Mouse (Mus musculus): ENCODE results near the gene Atl1. TPM values are rescaled to one million over a fixed set of nuclear protein-coding genes. Genes with fewer than 3 reads are reported as not detected.
A peak's percentile ranks its signal among the peaks of the same experiment; 100 is the strongest.

Atl1 gene
- total RNA-seq, 2 experiments from 2014 or later = 13.7 to 14.3 TPM

DNA sequence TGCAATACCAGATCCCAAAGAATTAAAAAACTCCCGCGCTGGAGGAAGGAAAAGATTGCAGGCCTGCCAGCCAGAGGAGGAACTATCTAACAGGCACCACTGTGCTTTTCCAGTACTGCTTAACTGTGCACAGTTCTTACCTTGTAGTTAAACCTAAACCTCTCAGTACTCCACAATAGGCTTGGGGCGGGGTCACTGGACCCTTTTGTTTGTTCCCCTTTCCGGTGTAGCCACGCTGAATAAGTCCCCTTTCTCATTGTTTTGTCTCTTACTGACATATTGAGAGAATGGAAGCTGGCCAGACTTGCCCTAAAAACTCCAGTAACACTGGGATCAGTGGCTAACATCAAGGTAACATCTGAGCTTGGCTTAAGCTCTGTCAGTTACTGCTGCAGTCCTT is 45.3 kb downstream of the Atl1 start:
- DNase-seq (ENCODE audit: low spot score in 2 of 2) = no peak

- DNase-seq (ENCODE audit: low spot score in 2 of 2) = no peak
These were observed 46.9 kb downstream of the Atl1 start for GRCm38 (mm10) chr12:69939291-69939690.

GRCm38 (mm10) chr12:69941655-69942329 is 49.4 kb downstream of the Atl1 start:
- DNase-seq (ENCODE audit: low spot score in 2 of 2) = no peak

DNA sequence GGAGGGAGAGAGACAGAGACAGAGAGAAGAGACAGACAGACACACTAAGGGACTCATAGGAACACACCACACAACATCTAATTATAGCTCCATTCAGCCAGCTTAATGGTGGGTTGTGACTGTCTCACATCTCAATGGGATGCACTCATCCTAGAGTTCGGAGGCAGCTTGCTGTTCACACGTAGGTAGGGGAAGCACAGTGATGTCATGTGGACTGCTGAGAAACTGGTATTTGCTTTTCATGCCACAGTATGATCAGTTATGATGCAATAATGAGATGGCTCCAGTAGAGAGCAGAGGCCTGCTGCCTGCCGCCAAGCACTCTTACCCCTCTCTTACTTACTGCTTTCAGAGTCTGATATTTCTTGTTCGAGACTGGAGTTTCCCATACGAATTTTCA is 53.4 kb downstream of the Atl1 start:
- no peak for DNase-seq (ENCODE audit: low spot score in 2 of 2)

DNA sequence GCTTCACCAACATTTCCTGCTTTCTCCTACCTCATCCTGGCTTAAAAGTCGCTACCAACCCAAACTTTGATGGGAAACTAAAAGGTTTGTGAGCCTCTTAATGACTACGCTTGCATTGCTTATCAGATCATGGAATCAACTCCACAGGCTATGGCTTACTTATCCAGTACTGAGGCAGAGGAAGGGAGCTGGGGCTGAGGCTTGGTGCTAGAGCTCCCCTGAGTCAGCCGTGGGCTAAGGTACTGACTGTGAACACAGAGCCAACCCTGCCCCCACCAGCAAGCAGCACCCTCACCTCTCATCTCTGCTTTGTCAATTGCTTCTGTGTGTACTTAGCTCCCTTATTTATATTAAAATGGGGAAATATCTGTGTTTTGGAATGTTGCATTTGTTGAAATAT is 55.1 kb downstream of the Atl1 start:
- DNase-seq (ENCODE audit: low spot score in 2 of 2) = no peak

GRCm38 (mm10) chr12:69957378-69957777 is 65.0 kb downstream of the Atl1 start:
- DNase-seq (ENCODE audit: low spot score in 2 of 2) = no peak

DNA sequence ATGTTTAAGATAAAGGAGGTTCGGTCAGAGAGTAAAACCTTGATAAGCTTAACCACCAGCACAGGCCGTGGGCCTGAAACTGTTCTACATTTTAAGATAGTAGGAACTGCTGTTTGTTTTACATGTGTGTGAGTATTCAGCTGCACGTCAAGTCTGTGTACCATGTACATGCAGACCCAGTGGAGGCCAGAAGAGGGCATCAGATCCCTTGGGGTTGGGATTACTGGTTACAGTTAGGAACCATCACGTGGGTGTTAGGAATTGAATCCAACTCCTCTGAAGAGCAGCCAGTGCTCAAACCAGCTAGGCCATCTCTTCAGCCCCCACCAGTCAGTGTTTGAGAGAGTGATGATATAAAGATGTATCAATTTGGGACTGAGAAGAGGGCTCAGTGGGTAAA is 70.1 kb downstream of the Atl1 start:
- DNase-seq (ENCODE audit: low spot score in 2 of 2) = peak in 1 of 2 experiments; percentile 28

- no peak for DNase-seq (ENCODE audit: low spot score in 2 of 2)
These were observed 70.7 kb downstream of the Atl1 start for GRCm38 (mm10) chr12:69963141-69963540.

DNA sequence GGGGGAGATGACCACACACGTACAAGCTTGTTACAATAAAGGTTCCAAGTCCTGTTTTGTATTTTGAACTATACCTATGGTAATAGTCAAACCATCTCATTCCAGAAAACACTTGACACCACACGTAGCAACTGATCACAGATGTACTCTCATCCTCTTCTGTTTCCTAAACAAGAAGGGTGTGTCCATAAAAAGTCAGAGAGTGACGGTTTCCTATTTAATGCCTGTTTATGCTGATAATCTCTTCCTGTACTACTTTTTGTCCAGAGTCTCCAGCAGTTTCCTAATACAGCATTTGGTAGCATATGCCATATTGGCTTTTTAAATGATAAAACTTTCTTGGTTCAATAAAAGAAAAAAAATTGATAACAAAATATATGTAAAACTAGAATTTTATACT is 73.2 kb downstream of the Atl1 start:
- no peak for DNase-seq (ENCODE audit: low spot score in 2 of 2)

GRCm38 (mm10) chr12:69966071-69966470 is 73.7 kb downstream of the Atl1 start:
- DNase-seq (ENCODE audit: low spot score in 2 of 2) = no peak

- no peak for DNase-seq (ENCODE audit: low spot score in 2 of 2)
These were observed 74.7 kb downstream of the Atl1 start for GRCm38 (mm10) chr12:69967112-69967511.

- DNase-seq (ENCODE audit: low spot score in 2 of 2) = no peak
These were observed 75.7 kb downstream of the Atl1 start for GRCm38 (mm10) chr12:69968154-69968553.

GRCm38 (mm10) chr12:69973666-69974065 is 81.3 kb downstream of the Atl1 start:
- no peak for DNase-seq (ENCODE audit: low spot score in 2 of 2)

GRCm38 (mm10) chr12:69976688-69977087 is 84.3 kb downstream of the Atl1 start:
- DNase-seq (ENCODE audit: low spot score in 2 of 2) = no peak

DNA sequence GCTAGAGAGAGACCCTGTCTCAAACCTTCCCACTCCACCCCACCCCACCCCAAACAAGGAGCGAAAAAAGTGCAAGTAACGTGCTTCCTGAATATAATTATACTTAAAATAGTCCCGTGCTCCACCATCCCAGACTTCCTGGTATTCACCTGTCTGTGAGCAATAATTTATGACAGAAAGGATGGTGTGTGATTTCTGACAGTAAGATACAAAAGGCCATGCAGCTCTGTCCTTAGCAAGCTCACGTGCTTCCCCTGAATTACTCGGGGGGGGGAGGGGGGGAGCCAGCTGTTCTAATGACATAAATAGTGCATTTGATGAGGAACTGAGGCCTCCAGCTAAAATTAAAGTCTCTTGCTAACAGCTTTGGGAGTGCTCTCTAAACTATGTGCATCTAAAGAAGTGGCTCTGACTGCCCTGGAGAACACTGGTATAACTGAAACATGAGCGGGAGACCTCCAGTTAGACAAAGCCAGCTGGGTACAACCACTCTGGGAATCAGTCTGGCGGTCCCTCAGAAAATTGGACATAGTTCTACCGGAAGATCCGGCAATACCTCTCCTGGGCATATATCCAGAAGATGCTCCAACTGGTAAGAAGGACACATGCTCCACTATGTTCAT is 85.1 kb downstream of the Atl1 start:
- no peak for DNase-seq (ENCODE audit: low spot score in 2 of 2)

GRCm38 (mm10) chr12:69982874-69983273 is 90.5 kb downstream of the Atl1 start:
- no peak for DNase-seq (ENCODE audit: low spot score in 2 of 2)

GRCm38 (mm10) chr12:69985546-69985945 is 93.1 kb downstream of the Atl1 start:
- no peak for DNase-seq (ENCODE audit: low spot score in 2 of 2)

GRCm38 (mm10) chr12:69986241-69986762 is 93.9 kb downstream of the Atl1 start:
- DNase-seq (ENCODE audit: low spot score in 2 of 2) = peak; percentile 12 to 19

- DNase-seq (ENCODE audit: low spot score in 2 of 2) = peak; percentile 71 to 75
These were observed 94.5 kb downstream of the Atl1 start, which contains the start of gene Sav1 for GRCm38 (mm10) chr12:69986786-69987497. Sav1 (minus strand) TSS chr12:69987002.

DNA sequence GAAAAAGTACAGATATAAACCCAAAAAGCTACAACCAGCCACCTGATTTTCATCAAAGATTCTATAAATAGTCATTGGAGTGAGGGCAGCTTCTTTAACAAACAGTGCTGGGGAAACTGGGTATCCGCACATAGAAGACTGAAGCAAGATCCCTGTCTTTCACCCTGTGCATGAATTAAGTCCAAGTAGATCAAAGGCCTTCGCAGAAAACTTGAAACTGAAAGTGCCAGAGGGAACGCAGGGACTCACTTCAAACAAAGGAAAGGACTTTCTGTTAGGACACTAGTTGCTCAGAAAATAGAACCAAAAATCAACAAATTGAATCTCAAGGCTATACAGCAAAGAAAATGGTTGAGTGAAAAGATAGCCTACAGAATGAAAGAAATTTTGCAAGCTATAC is 103.0 kb downstream of the Atl1 start:
- DNase-seq (ENCODE audit: low spot score in 2 of 2) = no peak

DNA sequence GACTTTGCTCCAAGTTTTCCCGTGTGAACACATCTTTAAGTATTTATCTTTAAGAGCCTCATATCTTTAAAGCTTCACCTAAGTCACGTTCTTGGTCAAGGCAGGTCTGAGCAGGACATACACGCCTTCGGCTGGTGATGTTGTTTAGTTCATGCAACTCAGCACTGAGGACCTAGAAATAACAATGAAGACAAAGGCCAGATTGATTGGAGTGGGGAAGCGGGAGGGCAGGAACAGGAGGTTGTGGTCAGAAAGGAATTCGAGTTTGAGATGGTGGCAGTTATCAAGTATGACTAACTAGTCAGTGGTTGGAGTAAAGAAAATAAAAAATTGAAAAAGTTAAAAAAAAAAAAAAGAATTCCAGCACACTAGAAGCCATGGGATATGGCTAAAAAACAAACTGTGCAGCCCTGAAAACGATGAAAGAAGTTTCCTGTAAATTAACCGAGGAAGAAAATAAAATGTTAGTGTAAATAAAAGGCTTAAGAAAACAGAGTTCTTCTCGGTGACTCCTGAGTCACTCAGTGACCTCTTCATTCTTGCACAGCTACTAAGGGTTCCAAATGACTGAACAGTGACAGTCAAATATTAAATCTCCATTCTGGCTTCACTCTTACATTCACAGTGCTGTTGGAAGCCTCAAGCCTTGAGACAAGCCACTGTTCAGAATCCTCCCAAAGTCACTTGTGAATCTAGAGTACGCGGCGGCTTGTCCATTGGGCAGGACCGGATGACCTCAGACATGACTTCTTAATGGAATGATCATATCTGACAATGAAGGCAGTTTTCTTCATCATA is 106.0 kb downstream of the Atl1 start:
- no peak for DNase-seq (ENCODE audit: low spot score in 2 of 2)
